ENCODE assay signal across 17 mouse cellular contexts in the genomic region with DNA sequence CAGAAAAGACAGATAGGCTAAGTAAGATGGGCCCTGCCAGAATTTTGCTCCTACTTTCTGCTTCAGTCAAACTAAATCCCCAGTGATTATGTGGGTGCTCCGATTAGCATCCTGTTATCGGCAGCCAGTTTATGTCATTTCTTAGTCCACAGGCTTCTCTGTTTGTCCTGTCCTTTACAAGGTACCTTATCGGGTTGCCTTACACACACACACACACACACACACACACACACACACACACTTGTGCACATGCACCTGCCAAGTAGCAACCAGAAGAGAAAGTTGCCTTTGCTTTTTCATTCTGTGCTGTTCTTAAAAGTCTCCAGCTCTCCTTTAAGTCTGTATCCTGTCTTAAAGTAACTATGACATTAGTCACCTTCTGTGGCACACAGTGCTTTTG.
"Had no signal": no experiment of that assay in that cellular context is flagged by ENCODE, and none has a peak within 500 bp of the region (broad histone marks: within the 10 kb centered on the region; RNA-seq: fewer than 3 reads in every experiment).

No protein-coding gene starts in this region.

- H3K4me2 ChIP-seq: lung, embryonic 14.5 days; midbrain, embryonic 12.5 days; neural tube, embryonic 13.5 days; neural tube, embryonic 15.5 days; stomach, embryonic 15.5 days had no signal

- H3K27me3 ChIP-seq: midbrain, embryonic 12.5 days; neural tube, embryonic 13.5 days; neural tube, embryonic 15.5 days; stomach, embryonic 15.5 days had no signal

- DNase-seq: lung, adult 18-20 months; lung, embryonic 14.5 days; lung, postnatal 10 days; lung, postnatal 4 days; midbrain, embryonic 14.5 days; retina, postnatal 1 day; right cerebral cortex, adult 18-20 months; right cerebral cortex, postnatal 25 days; right cerebral cortex, postnatal 4 days; thymus, adult 18-20 months; thymus, postnatal 14 days; thymus, postnatal 36 days had no signal

- H3K9me3 ChIP-seq: midbrain, embryonic 10.5 days; midbrain, embryonic 12.5 days; neural tube, embryonic 13.5 days; neural tube, embryonic 15.5 days; stomach, embryonic 15.5 days had no signal

- H3K4me1 ChIP-seq: midbrain, embryonic 12.5 days; neural tube, embryonic 13.5 days; neural tube, embryonic 15.5 days; stomach, embryonic 15.5 days had no signal

- H3K27ac ChIP-seq: midbrain, embryonic 10.5 days; midbrain, embryonic 12.5 days; neural tube, embryonic 13.5 days; neural tube, embryonic 15.5 days; stomach, embryonic 15.5 days had no signal

- H3K4me3 ChIP-seq: midbrain, embryonic 10.5 days; midbrain, embryonic 12.5 days; neural tube, embryonic 13.5 days; neural tube, embryonic 15.5 days; stomach, embryonic 15.5 days had no signal

- H3K9ac ChIP-seq: lung, embryonic 14.5 days; midbrain, embryonic 12.5 days; neural tube, embryonic 13.5 days; neural tube, embryonic 15.5 days; stomach, embryonic 15.5 days had no signal

- H3K36me3 ChIP-seq: midbrain, embryonic 10.5 days; midbrain, embryonic 12.5 days; neural tube, embryonic 13.5 days; neural tube, embryonic 15.5 days; stomach, embryonic 15.5 days had no signal
